Mouse (Mus musculus) G1E (cell line): Measurements from ENCODE around the gene Acads. TPM values are rescaled to one million over a fixed set of nuclear protein-coding genes. Genes with fewer than 3 reads are reported as not detected.

Experiments used
- ATAC-seq: 2 replicates; pipeline ENCODE4 v1.8.0; 2016; ENCODE audit warnings: mild to moderate bottlenecking; ENCODE audit not compliant: insufficient number of reproducible peaks, poor library complexity, low FRiP score, severe bottlenecking; ENCODE audit errors: extremely low read depth
- DNase-seq: peaks from one replicate; pipeline ENCODE4 v3.0.0; 2012; ENCODE audit warnings: low spot score
- H3K27me3 ChIP-seq: 2 replicates; pipeline ENCODE4 v1.6.1; 2012; ENCODE audit warnings: mild to moderate bottlenecking, low read length, inconsistent platforms; ENCODE audit not compliant: insufficient read depth
- H3K36me3 ChIP-seq: replicated peaks from 2 replicates; pipeline ENCODE3; 2012; ENCODE audit warnings: mild to moderate bottlenecking, inconsistent platforms
- H3K4me1 ChIP-seq: 2 replicates; pipeline ENCODE4 v1.6.1; 2012; ENCODE audit warnings: low read depth, low read length, inconsistent platforms, mixed read lengths; ENCODE audit not compliant: insufficient read depth
- H3K4me3 ChIP-seq: 2 replicates; pipeline ENCODE4 v1.5.1; 2012; ENCODE audit warnings: low read depth, mild to moderate bottlenecking, inconsistent platforms, low read length, moderate library complexity, mixed read lengths
- H3K9me3 ChIP-seq: replicated peaks from 2 replicates; pipeline ENCODE4 v1.6.1; 2012; ENCODE audit warnings: inconsistent platforms
- CTCF ChIP-seq: IDR thresholded peaks from 2 replicates; pipeline ENCODE4 v1.5.1; 2012; ENCODE audit warnings: low read depth, low read length, inconsistent platforms, mixed read lengths
- GATA1 ChIP-seq: IDR thresholded peaks from 2 replicates; pipeline ENCODE4 v1.6.1; 2012; ENCODE audit warnings: borderline replicate concordance, low read length, inconsistent platforms, mixed read lengths
- GATA2 ChIP-seq: IDR thresholded peaks from 2 replicates; pipeline ENCODE4 v1.6.1; 2012; ENCODE audit warnings: low read depth, low read length, inconsistent platforms, borderline replicate concordance
- POLR2AphosphoS5 ChIP-seq: IDR thresholded peaks from 2 replicates; pipeline ENCODE4 v1.6.1; 2012; ENCODE audit warnings: low read depth, low read length, inconsistent platforms; ENCODE audit not compliant: insufficient replicate concordance
- TAL1 ChIP-seq: conservative IDR thresholded peaks from 2 replicates; pipeline ENCODE4 v1.6.1; 2012; ENCODE audit warnings: low read depth, low read length, inconsistent platforms, mixed read lengths
- polyA plus RNA-seq: library from polyadenylated mRNA; stranded (reverse); fragments of >175 nt; gene quantifications from 2 replicates; pipeline ENCODE4 v1.2.3, GENCODE M21; 2012
- total RNA-seq, 2 experiments: library from RNA; stranded (forward) in 1 of 2; stranded (reverse) in 1 of 2; fragments of 200-1000 nt in 1 of 2; fragments of >200 nt in 1 of 2; fragmentation: Nextera tagmentation in 1 of 2; gene quantifications; 2 replicates each; pipeline ENCODE4 v1.2.3; 2014 to 2017

The Acads gene
- total and polyA plus RNA-seq, 3 experiments, result 23.0 to 63.4 (median 28.1) TPM

- Histone ChIP-seq H3K4me1 (peaks cover 80% of the 10 kb centered on the region), H3K4me3 (peak overlapping the region; percentile 97), H3K27me3 (no peaks in the 10 kb centered on the region), H3K36me3 (peaks cover 43% of the 10 kb centered on the region), H3K9me3 (no peaks in the 10 kb centered on the region)
- TF ChIP-seq CTCF (no peak), GATA1 (no peak), GATA2 (no peak), POLR2AphosphoS5 (no peak), TAL1 (no peak)
- DNase-seq (no peak), ATAC-seq (no peak)
These were observed 37.9 kb upstream of the Acads start for GRCm38 (mm10) chr5:115156933-115157589.

GRCm38 (mm10) chr5:115156401-115156800 is 37.3 kb upstream of the Acads start:
- no peak for ATAC-seq
- Histone ChIP-seq H3K27me3 (no peaks in the 10 kb centered on the region), H3K36me3 (peaks cover 48% of the 10 kb centered on the region), H3K9me3 (no peaks in the 10 kb centered on the region), H3K4me3 (peak overlapping the region; percentile 97), H3K4me1 (peaks cover 81% of the 10 kb centered on the region)
- TF ChIP-seq POLR2AphosphoS5 (no peak), TAL1 (no peak), GATA1 (no peak), CTCF (no peak), GATA2 (no peak)
- no peak for DNase-seq

- Histone ChIP-seq H3K4me1 (peaks cover 81% of the 10 kb centered on the region), H3K36me3 (peaks cover 54% of the 10 kb centered on the region), H3K9me3 (no peaks in the 10 kb centered on the region), H3K4me3 (peak overlapping the region; percentile 97), H3K27me3 (no peaks in the 10 kb centered on the region)
- DNase-seq (peak; percentile 62), ATAC-seq (peak; percentile 11; the same call in 1 of the 2 replicates)
- peak; percentile 42; the same call in 1 of the 2 replicates for TF ChIP-seq TAL1
- no peak for TF ChIP-seq POLR2AphosphoS5
- TF ChIP-seq GATA1, result no peak
- no peak for TF ChIP-seq CTCF
- no peak for TF ChIP-seq GATA2
These were observed 36.7 kb upstream of the Acads start for GRCm38 (mm10) chr5:115155831-115156230.

- H3K27me3 ChIP-seq, result no peaks in the 10 kb centered on the region
- peaks cover 81% of the 10 kb centered on the region for H3K4me1 ChIP-seq
- no peak for ATAC-seq
- no peaks in the 10 kb centered on the region for H3K9me3 ChIP-seq
- peaks cover 60% of the 10 kb centered on the region for H3K36me3 ChIP-seq
- no peak for TF ChIP-seq GATA1
- TF ChIP-seq POLR2AphosphoS5, result no peak
- TF ChIP-seq TAL1, result no peak
- no peak for TF ChIP-seq CTCF
- TF ChIP-seq GATA2, result no peak
- H3K4me3 ChIP-seq, result peak overlapping the region; percentile 97
- DNase-seq, result no peak
These were observed 36.0 kb upstream of the Acads start for GRCm38 (mm10) chr5:115155156-115155631.

- peaks cover 83% of the 10 kb centered on the region for H3K4me1 ChIP-seq
These were observed 33.2 kb upstream of the Acads start for GRCm38 (mm10) chr5:115152132-115152956.

GRCm38 (mm10) chr5:115151457-115151856 is 32.3 kb upstream of the Acads start:
- Histone ChIP-seq H3K36me3 (peaks cover 93% of the 10 kb centered on the region), H3K9me3 (no peaks in the 10 kb centered on the region), H3K27me3 (no peaks in the 10 kb centered on the region), H3K4me3 (peak overlapping the region; percentile 33; the same call in 1 of the 2 replicates), H3K4me1 (peaks cover 89% of the 10 kb centered on the region)
- DNase-seq, result no peak
- TF ChIP-seq TAL1 (no peak), GATA1 (no peak), POLR2AphosphoS5 (no peak), CTCF (no peak), GATA2 (no peak)
- ATAC-seq, result no peak

More at GRCm38 (mm10) chr5:115152132-115152956, 33.2 kb upstream of the Acads start:
- DNase-seq (no peak), ATAC-seq (no peak)
- no peak overlapping the region; the same call in 1 of the 2 replicates for H3K4me3 ChIP-seq
- TF ChIP-seq TAL1, result no peak
- no peak for TF ChIP-seq POLR2AphosphoS5
- TF ChIP-seq CTCF, result no peak
- TF ChIP-seq GATA2, result no peak
- TF ChIP-seq GATA1, result no peak
- H3K9me3 ChIP-seq, result no peaks in the 10 kb centered on the region
- peaks cover 87% of the 10 kb centered on the region for H3K36me3 ChIP-seq
- H3K27me3 ChIP-seq, result no peaks in the 10 kb centered on the region
